Mouse (Mus musculus): Measurements from ENCODE around the gene Wdr13.
"Not testable (repeated sequence)": the region's sequence is repeated elsewhere in the genome, so short reads cannot be mapped to it uniquely, and the experiment has no call there.

Gene Wdr13

GRCm38 (mm10) chrX:8105019-8105418 is 27.7 kb downstream of the Wdr13 start:
- DNase-seq (ENCODE audit: low spot score): no peak

- no peak for DNase-seq (ENCODE audit: low spot score)
These were observed 30.5 kb downstream of the Wdr13 start for GRCm38 (mm10) chrX:8102213-8102668.

GRCm38 (mm10) chrX:8101017-8101416 is 31.7 kb downstream of the Wdr13 start:
- no peak for DNase-seq (ENCODE audit: low spot score)

GRCm38 (mm10) chrX:8099435-8099834 is 33.3 kb downstream of the Wdr13 start:
- DNase-seq (ENCODE audit: low spot score): no peak

- DNase-seq (ENCODE audit: low spot score): peak; percentile 85
These were observed 35.9 kb downstream of the Wdr13 start for GRCm38 (mm10) chrX:8096787-8097242.

GRCm38 (mm10) chrX:8096068-8096786 is 36.5 kb downstream of the Wdr13 start:
- peak; percentile 73 for DNase-seq (ENCODE audit: low spot score)

- DNase-seq (ENCODE audit: low spot score): no peak
These were observed 37.1 kb downstream of the Wdr13 start for GRCm38 (mm10) chrX:8095546-8095945.

GRCm38 (mm10) chrX:8090954-8091347 is 41.7 kb downstream of the Wdr13 start:
- not testable (repeated sequence) for DNase-seq (ENCODE audit: low spot score)

GRCm38 (mm10) chrX:8090346-8090953 is 42.2 kb downstream of the Wdr13 start, which contains the start of gene Was:
Was (minus strand) TSS chrX:8090498.
- no peak for DNase-seq (ENCODE audit: low spot score)

GRCm38 (mm10) chrX:8089746-8090145 is 42.9 kb downstream of the Wdr13 start:
- DNase-seq (ENCODE audit: low spot score): no peak

GRCm38 (mm10) chrX:8085611-8086010 is 47.1 kb downstream of the Wdr13 start:
- no peak for DNase-seq (ENCODE audit: low spot score)

GRCm38 (mm10) chrX:8084771-8085259 is 47.9 kb downstream of the Wdr13 start:
- DNase-seq (ENCODE audit: low spot score): no peak

- DNase-seq (ENCODE audit: low spot score): no peak
These were observed 57.6 kb downstream of the Wdr13 start for GRCm38 (mm10) chrX:8075104-8075503.

GRCm38 (mm10) chrX:8074430-8075014 is 58.2 kb downstream of the Wdr13 start, which contains the start of gene Suv39h1:
Suv39h1 (minus strand) TSS chrX:8074760.
- DNase-seq (ENCODE audit: low spot score): peak; percentile 70

- DNase-seq (ENCODE audit: low spot score): peak; percentile 7
These were observed 58.7 kb downstream of the Wdr13 start for GRCm38 (mm10) chrX:8073881-8074429.

All from urinary bladder, postnatal 25 days (tissue).